Mouse (Mus musculus) testis, adult 2 months (tissue): ENCODE results near the gene Slc30a5.

ENCODE experiments used
- CTCF ChIP-seq: fragments of 200-500 bp; IDR thresholded peaks from 2 replicates; pipeline ENCODE4 v1.5.1; 2012; ENCODE audit warnings: low read depth, mild to moderate bottlenecking, inconsistent platforms, low read length, moderate library complexity; ENCODE audit not compliant: control insufficient read depth, insufficient read depth, insufficient replicate concordance
- POLR2A ChIP-seq: fragments of 200-500 bp; IDR thresholded peaks from 2 replicates; pipeline ENCODE4 v1.6.1; 2012; ENCODE audit warnings: low read depth, mild to moderate bottlenecking, inconsistent platforms, low read length, moderate library complexity; ENCODE audit not compliant: control insufficient read depth

DNA sequence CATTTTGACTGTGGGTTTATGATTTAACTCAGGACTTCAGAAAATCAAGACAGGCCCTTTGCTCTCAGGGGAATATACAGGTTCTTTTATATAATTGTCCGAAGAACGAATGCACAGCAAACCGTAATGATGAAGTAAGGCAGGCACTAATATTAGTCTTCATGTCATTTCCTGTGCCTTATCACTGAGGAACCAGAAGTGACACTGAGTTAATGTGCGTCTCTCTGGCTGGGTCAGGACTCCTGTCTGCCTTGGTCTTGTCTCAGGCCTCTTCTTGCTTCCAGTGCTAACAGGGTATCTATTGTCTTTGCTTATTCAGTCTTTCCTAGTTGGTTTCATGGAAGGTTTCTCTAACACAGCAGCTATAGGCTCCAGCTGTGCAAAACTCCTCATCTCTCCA, 41.9 kb upstream of the Slc30a5 start:
- TF ChIP-seq CTCF, result no peak
- no peak for TF ChIP-seq POLR2A
